11 mouse cellular contexts compared by ENCODE assay signal in genomic region chr8:108026557-108027440, GRCm38 (mm10).
DNase-seq lines count a peak whose midpoint lies in the region; ATAC-seq lines count a peak whose summit lies in the region.
"Had no signal": no experiment of that assay in that cellular context is flagged by ENCODE, and none has a peak within 500 bp of the region (broad histone marks: within the 10 kb centered on the region; RNA-seq: fewer than 3 reads in every experiment).

No protein-coding gene starts in this region.

- WGBS in liver, embryonic 11.5 days = 52% methylated on average over 11 of the region's 11 CpGs
- 60% methylated on average over 11 of the region's 11 CpGs for whole genome bisulfite sequencing in liver, embryonic 12.5 days (ENCODE audit: insufficient replicate concordance)
- 70% methylated on average over 11 of the region's 11 CpGs for WGBS in hindbrain, embryonic 13.5 days

- H3K9ac ChIP-seq in liver, embryonic 11.5 days (ENCODE audit: low read depth, low read length) = no peak overlapping the region
- no peak overlapping the region for H3K9ac ChIP-seq in liver, embryonic 12.5 days
- H3K9ac ChIP-seq in hindbrain, embryonic 13.5 days = no peak overlapping the region

- no peak for ATAC-seq in liver, embryonic 11.5 days (replicated peaks; ENCODE audit: low FRiP score)
- no peak for ATAC-seq in liver, embryonic 12.5 days
- no peak for ATAC-seq in hindbrain, embryonic 13.5 days (ENCODE audit: low FRiP score)

- no peaks in the 10 kb centered on the region for H3K36me3 ChIP-seq in liver, embryonic 11.5 days (ENCODE audit: control insufficient read depth, insufficient read depth, low read length)
- no peaks in the 10 kb centered on the region for H3K36me3 ChIP-seq in liver, embryonic 12.5 days
- no peaks in the 10 kb centered on the region for H3K36me3 ChIP-seq in hindbrain, embryonic 13.5 days

- peak overlapping the region; percentile 39; the same call in 1 of the 2 replicates for H3K4me2 ChIP-seq in liver, embryonic 11.5 days
- H3K4me2 ChIP-seq in liver, embryonic 12.5 days = no peak overlapping the region
- H3K4me2 ChIP-seq in hindbrain, embryonic 13.5 days = peak overlapping the region; percentile 37

- peak; percentile 29 for DNase-seq in adrenal gland, postnatal 10 days
- DNase-seq in adrenal gland, adult 18-20 months (ENCODE audit: low spot score in 2 of 2) = no peak
- DNase-seq in liver, embryonic 11.5 days (ENCODE audit: low spot score) = no peak
- DNase-seq in retina, embryonic 14.5 days (ENCODE audit: low spot score) = peak; percentile 39
- no peak for DNase-seq in gastrocnemius, postnatal 4 days (ENCODE audit: low spot score in 2 of 2)
- DNase-seq in right cerebral cortex, postnatal 10 days (ENCODE audit: low spot score in 2 of 2) = no peak
- DNase-seq: cerebellum, adult 9-11 months; lung, adult 18-20 months; thymus, postnatal 36 days had no signal

- H3K27ac ChIP-seq in liver, embryonic 11.5 days (ENCODE audit: low read depth, low read length) = no peak overlapping the region
- H3K27ac ChIP-seq in liver, embryonic 12.5 days = no peak overlapping the region
- 0 out of 2 replicates have a peak overlapping the region, but pooled peaks have one; percentile 12 for H3K27ac ChIP-seq in hindbrain, embryonic 13.5 days

- H3K9me3 ChIP-seq in liver, embryonic 11.5 days (ENCODE audit: control insufficient read depth, low read length) = no peaks in the 10 kb centered on the region
- H3K9me3 ChIP-seq in liver, embryonic 12.5 days (replicated peaks) = no peaks in the 10 kb centered on the region
- H3K9me3 ChIP-seq in hindbrain, embryonic 13.5 days = no peaks in the 10 kb centered on the region; the same call in 1 of the 2 replicates

- H3K4me3 ChIP-seq in liver, embryonic 11.5 days (ENCODE audit: low read depth, low read length) = no peak overlapping the region
- H3K4me3 ChIP-seq in liver, embryonic 12.5 days = no peak overlapping the region
- H3K4me3 ChIP-seq in hindbrain, embryonic 13.5 days = no peak overlapping the region

- no peaks in the 10 kb centered on the region for H3K27me3 ChIP-seq in liver, embryonic 11.5 days (replicated peaks; ENCODE audit: control insufficient read depth, insufficient read depth, low read length)
- H3K27me3 ChIP-seq in liver, embryonic 12.5 days (replicated peaks) = no peaks in the 10 kb centered on the region
- no peaks in the 10 kb centered on the region for H3K27me3 ChIP-seq in hindbrain, embryonic 13.5 days

- H3K4me1 ChIP-seq in liver, embryonic 11.5 days (replicated peaks; ENCODE audit: control insufficient read depth, insufficient read depth, low read length) = no peaks in the 10 kb centered on the region
- H3K4me1 ChIP-seq in liver, embryonic 12.5 days = no peaks in the 10 kb centered on the region
- H3K4me1 ChIP-seq in hindbrain, embryonic 13.5 days (replicated peaks) = peaks cover 13% of the 10 kb centered on the region

Comparison
In these comparisons a context has a peak if more than half of its experiments do, and no peak if none do; other contexts are left out.
1. DNase-seq: peak in adrenal gland, postnatal 10 days (single experiment) and retina, embryonic 14.5 days (single experiment); none in adrenal gland, adult 18-20 months (0 of 2), liver, embryonic 11.5 days (single experiment), gastrocnemius, postnatal 4 days (0 of 2) and right cerebral cortex, postnatal 10 days (0 of 2).